In the genomic region with DNA sequence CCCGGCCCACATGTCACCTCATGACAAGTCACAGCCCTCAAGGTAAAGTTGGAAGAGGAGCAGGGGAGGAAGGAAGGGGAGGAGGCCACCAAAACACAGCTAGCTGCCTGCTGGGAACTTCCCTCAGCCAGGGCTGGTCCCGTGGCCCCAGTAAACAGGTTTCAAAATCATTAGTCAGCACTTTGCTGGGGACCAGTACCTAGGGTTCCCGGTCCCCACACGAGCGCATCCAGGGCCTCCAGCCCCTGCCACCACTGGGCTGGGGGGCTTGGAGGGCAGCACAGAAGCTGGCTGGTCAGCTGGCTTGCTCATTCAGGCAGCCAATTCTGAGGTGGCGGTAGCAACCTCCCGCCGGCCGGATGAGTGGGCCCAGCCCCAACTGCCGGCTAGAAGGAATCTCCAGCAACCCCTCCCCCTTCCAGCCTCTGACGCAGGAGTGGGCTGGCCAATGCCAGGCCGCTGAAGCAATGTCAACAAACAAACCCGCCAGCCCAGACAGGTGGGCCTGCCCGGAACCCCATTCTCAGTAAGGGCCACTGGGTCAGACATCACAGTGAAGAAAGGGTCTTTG, we compare ENCODE assay signal across 8 mouse cellular contexts. TPM values are rescaled to one million over a fixed set of nuclear protein-coding genes. Genes with fewer than 3 reads are reported as not detected.
DNase-seq lines count a peak whose midpoint lies in the region; ATAC-seq and TF ChIP-seq lines count a peak whose summit lies in the region.

No protein-coding gene starts in this region.

- peak; percentile 78 for ATAC-seq in kidney, embryonic 15.5 days (replicated peaks; ENCODE audit: low FRiP score)

- peak overlapping the region; percentile 96 for H3K9ac ChIP-seq in kidney, embryonic 15.5 days

- DNase-seq in B cell, adult 2 months, result peak; percentile 82 to 84
- peak; percentile 93 for DNase-seq in brain, adult 2 months (ENCODE audit: low read depth, low spot score)
- DNase-seq in heart, embryonic 10.5 days (ENCODE audit: low spot score), result peak; percentile 94
- DNase-seq in liver, result peak; percentile 91
- peak; percentile 76 to 90 for DNase-seq in monocyte, adult 2 months (ENCODE audit: low read depth in 1 of 2, low spot score in 2 of 2)
- peak; percentile 62 to 76 for DNase-seq in spleen, postnatal 14 days (ENCODE audit: low spot score in 2 of 2)

- peak overlapping the region; percentile 81 for H3K4me2 ChIP-seq in kidney, embryonic 15.5 days

- no peaks in the 10 kb centered on the region for H3K9me3 ChIP-seq in heart, embryonic 10.5 days
- H3K9me3 ChIP-seq in kidney, embryonic 15.5 days (replicated peaks), result no peaks in the 10 kb centered on the region

- no peak for TF ChIP-seq CTCF in embryonic fibroblast, embryonic 13.5 days (IDR thresholded peaks at IDR 0.05; ENCODE audit: borderline replicate concordance, insufficient read depth, low read length)

- 1% methylated on average over 14 of the region's 14 CpGs for WGBS in heart, embryonic 10.5 days
- WGBS in kidney, embryonic 15.5 days, result 2% methylated on average over 14 of the region's 14 CpGs

- TF ChIP-seq POLR2A in embryonic fibroblast, embryonic 13.5 days (IDR thresholded peaks at IDR 0.05; ENCODE audit: low read depth, low read length), result peak; percentile 52; the same call in 1 of the 2 replicates

- 0 out of 2 replicates have a peak overlapping the region, but pooled peaks have one; percentile 23 for H3K27ac ChIP-seq in embryonic fibroblast, embryonic 13.5 days (ENCODE audit: insufficient read depth, low read length)
- H3K27ac ChIP-seq in heart, embryonic 10.5 days, result peak overlapping the region; percentile 75
- H3K27ac ChIP-seq in kidney, embryonic 15.5 days, result peak overlapping the region; percentile 86

- peaks cover 3% of the 10 kb centered on the region; the same call in 1 of the 2 replicates for H3K4me1 ChIP-seq in embryonic fibroblast, embryonic 13.5 days (ENCODE audit: control insufficient read depth, insufficient read depth, low read length)
- peaks cover 31% of the 10 kb centered on the region for H3K4me1 ChIP-seq in heart, embryonic 10.5 days
- H3K4me1 ChIP-seq in kidney, embryonic 15.5 days, result peaks cover 31% of the 10 kb centered on the region

- no peaks in the 10 kb centered on the region for H3K27me3 ChIP-seq in heart, embryonic 10.5 days (ENCODE audit: insufficient read depth, poor library complexity, severe bottlenecking)
- no peaks in the 10 kb centered on the region for H3K27me3 ChIP-seq in kidney, embryonic 15.5 days

- H3K36me3 ChIP-seq in heart, embryonic 10.5 days, result peaks cover 28% of the 10 kb centered on the region
- H3K36me3 ChIP-seq in kidney, embryonic 15.5 days, result peaks cover 33% of the 10 kb centered on the region

- peak overlapping the region; percentile 60 for H3K4me3 ChIP-seq in embryonic fibroblast, embryonic 13.5 days (ENCODE audit: insufficient read depth, low read length)
- peak overlapping the region; percentile 95 for H3K4me3 ChIP-seq in heart, embryonic 10.5 days
- peak overlapping the region; percentile 94 for H3K4me3 ChIP-seq in kidney, embryonic 15.5 days (replicated peaks)

RNA-seq across cellular contexts. Expression of gene Ulk1, which starts 1.8 kb away (rescaled TPM):
- polyA plus RNA-seq in embryonic fibroblast, embryonic 13.5 days (2011; ENCODE audit: insufficient read length, low read depth, missing spikeins), result 22.3 and 23.1 TPM in 2 replicates
- 12.8 and 17.0 TPM in 2 replicates for polyA plus RNA-seq in heart, embryonic 10.5 days (2016; fragmentation: Nextera tagmentation; extraction: Ambion mirVana)
- polyA plus RNA-seq in kidney, embryonic 15.5 days (2015; fragmentation: Nextera tagmentation; extraction: Ambion mirVana), result 16.2 and 19.3 TPM in 2 replicates

RNA-seq across cellular contexts. Expression of gene Pus1, which starts 27.7 kb away (rescaled TPM):
- polyA plus RNA-seq in embryonic fibroblast, embryonic 13.5 days (2011; ENCODE audit: insufficient read length, low read depth, missing spikeins), result 20.4 and 21.7 TPM in 2 replicates
- polyA plus RNA-seq in heart, embryonic 10.5 days (2016; fragmentation: Nextera tagmentation; extraction: Ambion mirVana), result 46.6 and 49.8 TPM in 2 replicates
- polyA plus RNA-seq in kidney, embryonic 15.5 days (2015; fragmentation: Nextera tagmentation; extraction: Ambion mirVana), result 41.6 and 42.8 TPM in 2 replicates

RNA-seq across cellular contexts. Expression of gene Hscb, which starts 31.4 kb away (rescaled TPM):
- polyA plus RNA-seq in embryonic fibroblast, embryonic 13.5 days (2011; ENCODE audit: insufficient read length, low read depth, missing spikeins), result 29.3 and 36.1 TPM in 2 replicates
- polyA plus RNA-seq in heart, embryonic 10.5 days (2016; fragmentation: Nextera tagmentation; extraction: Ambion mirVana), result 22.2 and 27.4 TPM in 2 replicates
- polyA plus RNA-seq in kidney, embryonic 15.5 days (2015; fragmentation: Nextera tagmentation; extraction: Ambion mirVana), result 31.5 and 35.8 TPM in 2 replicates

RNA-seq across cellular contexts. Expression of gene Chek2, which starts 31.6 kb away (rescaled TPM):
- 16.3 and 23.9 TPM in 2 replicates for polyA plus RNA-seq in embryonic fibroblast, embryonic 13.5 days (2011; ENCODE audit: insufficient read length, low read depth, missing spikeins)
- polyA plus RNA-seq in heart, embryonic 10.5 days (2016; fragmentation: Nextera tagmentation; extraction: Ambion mirVana), result 28.1 and 28.8 TPM in 2 replicates
- 36.3 and 36.8 TPM in 2 replicates for polyA plus RNA-seq in kidney, embryonic 15.5 days (2015; fragmentation: Nextera tagmentation; extraction: Ambion mirVana)

RNA-seq across cellular contexts. Expression of gene Ep400, which starts 37.6 kb away (rescaled TPM):
- 47.4 and 53.1 TPM in 2 replicates for polyA plus RNA-seq in embryonic fibroblast, embryonic 13.5 days (2011; ENCODE audit: insufficient read length, low read depth, missing spikeins)
- 41.3 and 46.9 TPM in 2 replicates for polyA plus RNA-seq in heart, embryonic 10.5 days (2016; fragmentation: Nextera tagmentation; extraction: Ambion mirVana)
- polyA plus RNA-seq in kidney, embryonic 15.5 days (2015; fragmentation: Nextera tagmentation; extraction: Ambion mirVana), result 45.0 and 47.5 TPM in 2 replicates

Comparison
In these comparisons a context has a peak if more than half of its experiments do, and no peak if none do; other contexts are left out.
1. Peak in every context shown above with its lines: DNase-seq, ATAC-seq, H3K4me3 ChIP-seq and H3K27ac ChIP-seq.
2. H3K27ac ChIP-seq: peak in every context shown above with its lines; median percentile 86 in kidney, embryonic 15.5 days; 75 in heart, embryonic 10.5 days; 23 in embryonic fibroblast, embryonic 13.5 days.